Mouse (Mus musculus) ovary, adult 10 weeks (tissue): ENCODE results near the gene Zbtb38. TPM values are rescaled to one million over a fixed set of nuclear protein-coding genes. Genes with fewer than 3 reads are reported as not detected.

Source experiments
- polyA plus RNA-seq: library from polyadenylated mRNA; stranded (reverse); fragments of 350-450 nt; fragmentation: Illumina TruSeq; extraction: RNeasy Lipid Tissue Mini Kit (QIAGEN cat#74804); gene quantifications from one replicate; pipeline ENCODE4 v1.2.3, GENCODE M21; 2014

Zbtb38 gene
- polyA plus RNA-seq: 46.4 TPM

DNA sequence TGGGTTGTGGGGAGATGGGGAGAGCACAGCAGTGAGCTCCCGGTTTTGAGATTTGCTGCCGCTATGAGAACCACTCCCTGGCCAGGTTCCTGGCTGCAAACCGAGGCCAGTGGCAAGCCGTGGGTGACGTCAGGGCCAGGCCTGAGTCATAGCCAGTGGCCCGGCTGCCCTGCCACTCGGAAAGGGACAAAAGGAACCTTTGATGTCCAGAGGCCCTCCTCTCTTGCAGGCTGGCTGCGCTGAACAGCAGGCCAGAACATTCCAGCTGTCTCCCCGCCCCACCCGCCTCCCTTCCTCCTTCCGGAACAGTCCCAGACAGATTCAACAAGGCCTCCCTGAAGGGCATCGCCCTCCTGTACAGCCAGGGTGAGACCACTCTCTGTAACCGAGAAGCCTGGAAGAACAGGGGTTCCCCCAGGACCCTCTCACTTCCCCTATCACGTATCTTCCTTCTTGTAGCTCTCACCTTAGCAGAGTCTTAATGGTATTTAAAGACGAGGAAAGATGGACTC, at the start of gene Zbtb38:
TSS of gene Zbtb38 (minus strand) at position 229 of the 512 bp plus-strand sequence.

Other genes starting within 250 kb of the Zbtb38 start
- gene Gm28729, start 227.6 kb downstream of the Zbtb38 start, polyA plus RNA-seq: 2.9 TPM
- gene Rasa2, start 121.2 kb downstream of the Zbtb38 start, polyA plus RNA-seq: 30.1 TPM
- 8.0 TPM for gene Pxylp1, start 139.8 kb upstream of the Zbtb38 start, polyA plus RNA-seq